23 mouse cellular contexts compared by ENCODE assay signal in genomic region chr1:85934560-85934959, GRCm38 (mm10). TPM values are rescaled to one million over a fixed set of nuclear protein-coding genes. Genes with fewer than 3 reads are reported as not detected.
DNase-seq lines count a peak whose midpoint lies in the region; ATAC-seq lines count a peak whose summit lies in the region.
"Had no signal": no experiment of that assay in that cellular context is flagged by ENCODE, and none has a peak within 500 bp of the region (broad histone marks: within the 10 kb centered on the region; RNA-seq: fewer than 3 reads in every experiment).

No protein-coding gene starts in this region.

- no peak for DNase-seq in forebrain, embryonic 10.5 days (ENCODE audit: extremely low spot score, low spot score)
- no peak for DNase-seq in midbrain, embryonic 10.5 days (ENCODE audit: low spot score)
- no peak for DNase-seq in midbrain, embryonic 11.5 days (ENCODE audit: low spot score, missing footprints)
- DNase-seq in cerebellum, adult 9-10 months, result no peak
- DNase-seq: adrenal gland, adult 8-10 months; cerebellum, adult 8-10 months; gastrocnemius, postnatal 10 days; heart, adult 18-20 months; kidney, adult 8-10 months; liver, postnatal 0 days; right cerebral cortex, postnatal 4 days had no signal

- peaks cover 45% of the 10 kb centered on the region for H3K4me1 ChIP-seq in forebrain, embryonic 10.5 days
- H3K4me1 ChIP-seq in forebrain, embryonic 16.5 days (replicated peaks; ENCODE audit: control insufficient read depth, insufficient read depth, low read length), result peaks cover 24% of the 10 kb centered on the region
- peaks cover 36% of the 10 kb centered on the region for H3K4me1 ChIP-seq in hindbrain, embryonic 13.5 days (replicated peaks)
- H3K4me1 ChIP-seq in hindbrain, embryonic 12.5 days, result peaks cover 24% of the 10 kb centered on the region
- peaks cover 35% of the 10 kb centered on the region for H3K4me1 ChIP-seq in midbrain, embryonic 10.5 days
- peaks cover 17% of the 10 kb centered on the region for H3K4me1 ChIP-seq in midbrain, embryonic 11.5 days (ENCODE audit: control insufficient read depth, insufficient read depth, low read length)
- peaks cover 25% of the 10 kb centered on the region for H3K4me1 ChIP-seq in midbrain, embryonic 16.5 days (ENCODE audit: control insufficient read depth, insufficient read depth, low read length)

- no peaks in the 10 kb centered on the region for H3K36me3 ChIP-seq in forebrain, embryonic 10.5 days (replicated peaks)
- H3K36me3 ChIP-seq in forebrain, embryonic 16.5 days (ENCODE audit: control insufficient read depth, insufficient read depth), result no peaks in the 10 kb centered on the region
- no peaks in the 10 kb centered on the region for H3K36me3 ChIP-seq in hindbrain, embryonic 13.5 days
- no peaks in the 10 kb centered on the region for H3K36me3 ChIP-seq in hindbrain, embryonic 12.5 days
- H3K36me3 ChIP-seq in midbrain, embryonic 10.5 days, result no peaks in the 10 kb centered on the region
- no peaks in the 10 kb centered on the region for H3K36me3 ChIP-seq in midbrain, embryonic 11.5 days (ENCODE audit: control insufficient read depth, insufficient read depth, low read length)
- no peaks in the 10 kb centered on the region for H3K36me3 ChIP-seq in midbrain, embryonic 16.5 days (ENCODE audit: control insufficient read depth, insufficient read depth, low read length)
- H3K36me3 ChIP-seq: embryonic facial prominence, embryonic 12.5 days; hindbrain, embryonic 15.5 days; limb, embryonic 10.5 days had no signal

- no peaks in the 10 kb centered on the region; the same call in 1 of the 2 replicates for H3K27me3 ChIP-seq in forebrain, embryonic 10.5 days (ENCODE audit: poor library complexity, severe bottlenecking)
- no peaks in the 10 kb centered on the region for H3K27me3 ChIP-seq in forebrain, embryonic 16.5 days (replicated peaks; ENCODE audit: control insufficient read depth, insufficient read depth, low read length)
- H3K27me3 ChIP-seq in hindbrain, embryonic 13.5 days, result no peaks in the 10 kb centered on the region
- no peaks in the 10 kb centered on the region for H3K27me3 ChIP-seq in hindbrain, embryonic 12.5 days
- peaks cover 16% of the 10 kb centered on the region; the same call in 1 of the 2 replicates for H3K27me3 ChIP-seq in midbrain, embryonic 10.5 days (ENCODE audit: low read depth, poor library complexity, severe bottlenecking)
- no peaks in the 10 kb centered on the region for H3K27me3 ChIP-seq in midbrain, embryonic 11.5 days (ENCODE audit: control insufficient read depth, insufficient read depth, low read length)
- no peaks in the 10 kb centered on the region for H3K27me3 ChIP-seq in midbrain, embryonic 16.5 days (ENCODE audit: control insufficient read depth, insufficient read depth, low read depth, low read length)
- H3K27me3 ChIP-seq: embryonic facial prominence, embryonic 12.5 days; hindbrain, embryonic 15.5 days; Patski had no signal

- no peaks in the 10 kb centered on the region for H3K9me3 ChIP-seq in forebrain, embryonic 10.5 days
- H3K9me3 ChIP-seq in forebrain, embryonic 16.5 days (ENCODE audit: control insufficient read depth, low read length), result no peaks in the 10 kb centered on the region
- no peaks in the 10 kb centered on the region for H3K9me3 ChIP-seq in hindbrain, embryonic 13.5 days
- H3K9me3 ChIP-seq in hindbrain, embryonic 12.5 days (replicated peaks), result no peaks in the 10 kb centered on the region
- H3K9me3 ChIP-seq in midbrain, embryonic 10.5 days (replicated peaks), result no peaks in the 10 kb centered on the region
- no peaks in the 10 kb centered on the region for H3K9me3 ChIP-seq in midbrain, embryonic 11.5 days (ENCODE audit: control insufficient read depth, low read length)
- H3K9me3 ChIP-seq in midbrain, embryonic 16.5 days (replicated peaks; ENCODE audit: control insufficient read depth, low read length, poor library complexity, severe bottlenecking), result no peaks in the 10 kb centered on the region
- H3K9me3 ChIP-seq: embryonic facial prominence, embryonic 12.5 days; hindbrain, embryonic 15.5 days; limb, embryonic 10.5 days had no signal

- H3K9ac ChIP-seq in forebrain, embryonic 16.5 days (replicated peaks; ENCODE audit: low read depth, low read length), result no peak overlapping the region
- H3K9ac ChIP-seq in hindbrain, embryonic 13.5 days, result no peak overlapping the region
- no peak overlapping the region for H3K9ac ChIP-seq in hindbrain, embryonic 12.5 days
- H3K9ac ChIP-seq in midbrain, embryonic 11.5 days (ENCODE audit: low read length), result no peak overlapping the region
- no peak overlapping the region for H3K9ac ChIP-seq in midbrain, embryonic 16.5 days (ENCODE audit: low read depth, low read length)
- H3K9ac ChIP-seq: embryonic facial prominence, embryonic 12.5 days; liver, postnatal 0 days had no signal

- WGBS in forebrain, embryonic 10.5 days, result 20% methylated on average over 7 of the region's 7 CpGs
- 26% methylated on average over 7 of the region's 7 CpGs for WGBS in forebrain, embryonic 16.5 days
- WGBS in hindbrain, embryonic 13.5 days, result 7% methylated on average over 7 of the region's 7 CpGs
- WGBS in hindbrain, embryonic 12.5 days, result 8% methylated on average over 7 of the region's 7 CpGs
- whole genome bisulfite sequencing in midbrain, embryonic 10.5 days, result 15% methylated on average over 7 of the region's 7 CpGs
- WGBS in midbrain, embryonic 11.5 days, result 9% methylated on average over 7 of the region's 7 CpGs
- 12% methylated on average over 7 of the region's 7 CpGs for WGBS in midbrain, embryonic 16.5 days

- H3K4me3 ChIP-seq in forebrain, embryonic 10.5 days, result no peak overlapping the region
- H3K4me3 ChIP-seq in forebrain, embryonic 16.5 days (replicated peaks; ENCODE audit: low read length), result no peak overlapping the region
- H3K4me3 ChIP-seq in hindbrain, embryonic 13.5 days, result no peak overlapping the region
- no peak overlapping the region for H3K4me3 ChIP-seq in hindbrain, embryonic 12.5 days
- H3K4me3 ChIP-seq in midbrain, embryonic 10.5 days, result no peak overlapping the region
- no peak overlapping the region for H3K4me3 ChIP-seq in midbrain, embryonic 11.5 days (ENCODE audit: low read depth, low read length)
- H3K4me3 ChIP-seq in midbrain, embryonic 16.5 days (ENCODE audit: low read depth, low read length), result no peak overlapping the region
- H3K4me3 ChIP-seq: embryonic facial prominence, embryonic 12.5 days; erythroblast, embryonic 14.5 days; hindbrain, embryonic 15.5 days had no signal

- H3K27ac ChIP-seq in forebrain, embryonic 10.5 days, result peak overlapping the region; percentile 76
- no peak overlapping the region for H3K27ac ChIP-seq in forebrain, embryonic 16.5 days (ENCODE audit: low read length)
- 0 out of 2 replicates have a peak overlapping the region, but pooled peaks have one; percentile 2 for H3K27ac ChIP-seq in hindbrain, embryonic 13.5 days
- H3K27ac ChIP-seq in hindbrain, embryonic 12.5 days, result no peak overlapping the region
- H3K27ac ChIP-seq in midbrain, embryonic 10.5 days (replicated peaks), result peak overlapping the region; percentile 80; the same call in 1 of the 2 replicates
- no peak overlapping the region for H3K27ac ChIP-seq in midbrain, embryonic 11.5 days (ENCODE audit: low read depth, low read length)
- no peak overlapping the region; the same call in 1 of the 2 replicates for H3K27ac ChIP-seq in midbrain, embryonic 16.5 days (ENCODE audit: low read length)
- H3K27ac ChIP-seq: stomach, postnatal 0 days had no signal

- H3K4me2 ChIP-seq in forebrain, embryonic 16.5 days (ENCODE audit: low read length), result no peak overlapping the region
- H3K4me2 ChIP-seq in hindbrain, embryonic 13.5 days, result no peak overlapping the region
- H3K4me2 ChIP-seq in hindbrain, embryonic 12.5 days (replicated peaks), result no peak overlapping the region
- H3K4me2 ChIP-seq in midbrain, embryonic 11.5 days, result no peak overlapping the region
- no peak overlapping the region for H3K4me2 ChIP-seq in midbrain, embryonic 16.5 days (ENCODE audit: low read length)

- ATAC-seq in forebrain, embryonic 16.5 days, result no peak
- no peak for ATAC-seq in hindbrain, embryonic 13.5 days (ENCODE audit: low FRiP score)
- ATAC-seq in hindbrain, embryonic 12.5 days (ENCODE audit: low FRiP score), result no peak
- ATAC-seq in midbrain, embryonic 11.5 days (ENCODE audit: low FRiP score), result no peak
- peak; percentile 15; the same call in 1 of the 2 replicates for ATAC-seq in midbrain, embryonic 16.5 days
- ATAC-seq: CD4-positive, CD25-positive, alpha-beta regulatory T cell, adult 4 months; liver, postnatal 0 days had no signal

RNA-seq across cellular contexts. Expression of gene 4933407L21Rik, which starts 6.3 kb away (rescaled TPM):
- 0.30 and 0.87 TPM in 2 replicates for polyA plus RNA-seq in forebrain, embryonic 10.5 days (2016; fragmentation: Nextera tagmentation; extraction: Ambion mirVana)
- polyA plus RNA-seq in forebrain, embryonic 16.5 days (2015; fragmentation: Nextera tagmentation; extraction: Ambion mirVana), result 3.6 and 5.6 TPM in 2 replicates
- polyA plus RNA-seq in hindbrain, embryonic 13.5 days (2015; fragmentation: Nextera tagmentation; extraction: Ambion mirVana), result 3.5 and 3.6 TPM in 2 replicates
- polyA plus RNA-seq in hindbrain, embryonic 12.5 days (2016; fragmentation: Nextera tagmentation; extraction: Ambion mirVana), result 1.3 and 1.6 TPM in 2 replicates
- polyA plus RNA-seq in midbrain, embryonic 10.5 days (2016; fragmentation: Nextera tagmentation; extraction: Ambion mirVana), result 0.20 and 1.0 TPM in 2 replicates
- 0.36 and 0.97 TPM in 2 replicates for polyA plus RNA-seq in midbrain, embryonic 11.5 days (2014; fragmentation: Nextera tagmentation; extraction: Ambion mirVana)
- 10.1 and 10.5 TPM in 2 replicates for polyA plus RNA-seq in midbrain, embryonic 16.5 days (2015; fragmentation: Nextera tagmentation; extraction: Ambion mirVana)
- polyA plus RNA-seq: erythroblast, embryonic 14.5 days; limb, embryonic 10.5 days; liver, adult 2 months had no signal

RNA-seq across cellular contexts. Expression of gene Gpr55, which starts 26.2 kb away (rescaled TPM):
- polyA plus RNA-seq in forebrain, embryonic 10.5 days (2016; fragmentation: Nextera tagmentation; extraction: Ambion mirVana), result not detected in 2 replicates
- 0.16 TPM in 1 of 2 replicates, not detected in the other for polyA plus RNA-seq in forebrain, embryonic 16.5 days (2015; fragmentation: Nextera tagmentation; extraction: Ambion mirVana)
- 0.04 and 0.17 TPM in 2 replicates for polyA plus RNA-seq in hindbrain, embryonic 13.5 days (2015; fragmentation: Nextera tagmentation; extraction: Ambion mirVana)
- 0.09 TPM in 1 of 2 replicates, not detected in the other for polyA plus RNA-seq in hindbrain, embryonic 12.5 days (2016; fragmentation: Nextera tagmentation; extraction: Ambion mirVana)
- not detected in 2 replicates for polyA plus RNA-seq in midbrain, embryonic 10.5 days (2016; fragmentation: Nextera tagmentation; extraction: Ambion mirVana)
- not detected in 2 replicates for polyA plus RNA-seq in midbrain, embryonic 11.5 days (2014; fragmentation: Nextera tagmentation; extraction: Ambion mirVana)
- 0.07 and 0.13 TPM in 2 replicates for polyA plus RNA-seq in midbrain, embryonic 16.5 days (2015; fragmentation: Nextera tagmentation; extraction: Ambion mirVana)
- polyA plus RNA-seq: erythroblast, embryonic 14.5 days; limb, embryonic 10.5 days; Patski had no signal

RNA-seq across cellular contexts. Expression of gene Itm2c, which starts 40.5 kb away (rescaled TPM):
- polyA plus RNA-seq in forebrain, embryonic 10.5 days (2016; fragmentation: Nextera tagmentation; extraction: Ambion mirVana), result 126 and 132 TPM in 2 replicates
- 146 and 166 TPM in 2 replicates for polyA plus RNA-seq in forebrain, embryonic 16.5 days (2015; fragmentation: Nextera tagmentation; extraction: Ambion mirVana)
- 166 and 167 TPM in 2 replicates for polyA plus RNA-seq in hindbrain, embryonic 13.5 days (2015; fragmentation: Nextera tagmentation; extraction: Ambion mirVana)
- 169 and 173 TPM in 2 replicates for polyA plus RNA-seq in hindbrain, embryonic 12.5 days (2016; fragmentation: Nextera tagmentation; extraction: Ambion mirVana)
- 121 and 137 TPM in 2 replicates for polyA plus RNA-seq in midbrain, embryonic 10.5 days (2016; fragmentation: Nextera tagmentation; extraction: Ambion mirVana)
- polyA plus RNA-seq in midbrain, embryonic 11.5 days (2014; fragmentation: Nextera tagmentation; extraction: Ambion mirVana), result 78.1 and 78.7 TPM in 2 replicates
- polyA plus RNA-seq in midbrain, embryonic 16.5 days (2015; fragmentation: Nextera tagmentation; extraction: Ambion mirVana), result 249 and 258 TPM in 2 replicates

Comparison
In these comparisons a context has a peak if more than half of its experiments do, and no peak if none do; other contexts are left out.
1. H3K27ac ChIP-seq: peak in forebrain, embryonic 10.5 days (single experiment), hindbrain, embryonic 13.5 days (single experiment) and midbrain, embryonic 10.5 days (single experiment); none in forebrain, embryonic 16.5 days (single experiment), hindbrain, embryonic 12.5 days (single experiment), midbrain, embryonic 11.5 days (single experiment) and midbrain, embryonic 16.5 days (single experiment).